Mouse (Mus musculus): Measurements from ENCODE around the gene Ezh2.
"Not testable (repeated sequence)": the region's sequence is repeated elsewhere in the genome, so short reads cannot be mapped to it uniquely, and the experiment has no call there.

GRCm38 (mm10) chr6:47626976-47627375, 31.8 kb upstream of the Ezh2 start:
- not testable (repeated sequence) for TF ChIP-seq CTCF, EP300 (IDR thresholded peaks at IDR 0.05; ENCODE audit: low read depth)

All from liver, postnatal 0 days (tissue).